Mouse (Mus musculus) c-Kit-negative CD71-positive TER-119-positive erythroid progenitor cells, embryonic 14.5 days (primary cell): ENCODE data around the gene Gm21258.
"Not testable (repeated sequence)": the region's sequence is repeated elsewhere in the genome, so short reads cannot be mapped to it uniquely, and the experiment has no call there.

ENCODE experiments used
- DNase-seq: peaks from one replicate; pipeline ENCODE4 v3.0.0-alpha.2; 2013; ENCODE audit warnings: low read depth, low spot score

Gene Gm21258

GRCm38 (mm10) chrY:52779740-52780139, at the start of gene Gm21258:
Gene Gm21258, plus strand, starts transcription at chrY:52780040.
- not testable (repeated sequence) for DNase-seq
